Mouse (Mus musculus) ovary, adult 18-20 months (tissue): Measurements from ENCODE around the gene Ndufs2.

Source experiments
- DNase-seq: peaks from one replicate; pipeline ENCODE4 v3.0.0; 2022; ENCODE audit warnings: low spot score, mixed read lengths

The Ndufs2 gene

GRCm38 (mm10) chr1:171231844-171232243, 19.3 kb downstream of the Ndufs2 start:
- DNase-seq: no peak

DNA sequence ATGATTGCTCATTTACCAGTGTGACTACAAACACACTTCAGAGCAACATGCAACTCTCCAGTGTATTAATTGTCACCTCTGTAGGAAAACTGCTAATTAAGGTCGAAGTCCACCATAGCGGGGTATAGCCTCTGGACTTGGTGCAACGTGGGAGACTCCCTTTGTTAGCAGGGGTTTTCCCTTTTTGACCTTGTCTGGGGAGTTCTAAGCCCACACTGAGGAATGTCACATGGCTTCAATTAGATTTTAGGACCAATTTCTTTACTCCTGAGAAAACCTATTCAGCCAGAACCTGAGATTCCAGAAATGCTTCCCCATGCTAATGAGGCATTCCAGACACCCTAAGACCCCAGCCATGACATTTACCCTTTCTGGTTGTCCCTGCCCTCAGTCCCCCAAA, 21.0 kb downstream of the Ndufs2 start:
- no peak for DNase-seq

DNA sequence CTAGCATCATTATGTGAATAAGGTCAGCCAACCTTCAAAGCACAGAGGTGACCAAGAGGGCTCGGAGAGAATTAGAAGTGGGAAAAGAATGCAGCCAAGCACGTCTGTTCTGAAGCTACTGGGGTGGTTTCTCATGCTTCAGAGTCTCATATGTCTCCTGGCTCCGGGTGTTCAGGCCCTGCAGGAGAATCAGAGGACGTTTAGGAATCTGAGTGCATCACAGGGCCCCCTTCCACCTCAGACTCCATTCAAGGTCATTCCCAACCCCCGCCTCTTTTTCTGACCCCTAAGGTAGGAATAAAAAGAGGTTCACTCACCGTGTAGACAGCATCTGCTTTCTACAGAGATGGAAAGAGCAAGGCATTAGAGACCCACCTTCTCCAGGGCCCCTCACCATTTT, 21.4 kb downstream of the Ndufs2 start:
- DNase-seq: no peak

DNA sequence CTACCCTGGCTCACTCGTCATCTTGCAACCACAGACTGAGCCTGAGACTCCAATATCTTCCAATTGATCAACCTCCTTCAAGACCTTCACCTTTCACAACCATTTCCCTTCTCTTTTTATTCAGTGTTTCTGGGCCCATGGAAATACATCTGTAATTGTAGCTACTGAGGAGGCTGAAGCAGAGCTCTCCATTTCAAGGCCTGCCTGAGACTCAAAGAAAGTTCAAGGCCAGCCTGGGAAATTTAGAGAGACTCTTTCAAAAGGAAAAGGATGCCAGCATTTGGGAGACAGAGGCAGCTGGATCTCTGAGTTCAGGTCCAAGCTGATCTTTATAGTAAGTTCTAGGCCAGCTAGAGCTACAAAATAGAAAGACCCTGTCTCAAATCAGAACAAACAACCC, 23.3 kb downstream of the Ndufs2 start:
- no peak for DNase-seq

DNA sequence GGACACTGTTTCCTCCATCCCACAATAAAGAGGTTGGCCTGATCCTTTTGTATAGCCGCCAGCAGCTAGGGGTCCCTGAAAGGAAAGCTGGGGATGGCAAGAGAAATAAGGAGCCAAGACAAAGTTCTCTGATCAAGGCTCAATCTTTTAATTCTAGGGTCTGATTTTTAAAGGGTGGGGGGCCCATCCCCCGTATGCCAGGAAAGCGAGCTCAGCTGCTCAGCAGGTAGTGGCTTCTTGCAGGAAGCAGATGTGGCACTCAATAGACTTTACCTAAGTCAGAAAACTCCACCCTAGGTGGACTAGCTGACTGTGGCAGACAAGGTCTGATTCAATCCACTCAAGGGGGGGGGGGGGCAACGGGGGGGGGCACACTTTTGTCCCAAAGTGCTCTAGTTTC, 24.4 kb downstream of the Ndufs2 start:
- no peak for DNase-seq

GRCm38 (mm10) chr1:171224857-171225256, 26.3 kb downstream of the Ndufs2 start, which contains the start of gene Apoa2:
TSS of gene Apoa2 (plus strand) at chr1:171225054.
- DNase-seq: no peak

- no peak for DNase-seq
Observed at GRCm38 (mm10) chr1:171223796-171224195, 27.4 kb downstream of the Ndufs2 start.

GRCm38 (mm10) chr1:171223168-171223567, 28.0 kb downstream of the Ndufs2 start:
- DNase-seq: no peak

DNA sequence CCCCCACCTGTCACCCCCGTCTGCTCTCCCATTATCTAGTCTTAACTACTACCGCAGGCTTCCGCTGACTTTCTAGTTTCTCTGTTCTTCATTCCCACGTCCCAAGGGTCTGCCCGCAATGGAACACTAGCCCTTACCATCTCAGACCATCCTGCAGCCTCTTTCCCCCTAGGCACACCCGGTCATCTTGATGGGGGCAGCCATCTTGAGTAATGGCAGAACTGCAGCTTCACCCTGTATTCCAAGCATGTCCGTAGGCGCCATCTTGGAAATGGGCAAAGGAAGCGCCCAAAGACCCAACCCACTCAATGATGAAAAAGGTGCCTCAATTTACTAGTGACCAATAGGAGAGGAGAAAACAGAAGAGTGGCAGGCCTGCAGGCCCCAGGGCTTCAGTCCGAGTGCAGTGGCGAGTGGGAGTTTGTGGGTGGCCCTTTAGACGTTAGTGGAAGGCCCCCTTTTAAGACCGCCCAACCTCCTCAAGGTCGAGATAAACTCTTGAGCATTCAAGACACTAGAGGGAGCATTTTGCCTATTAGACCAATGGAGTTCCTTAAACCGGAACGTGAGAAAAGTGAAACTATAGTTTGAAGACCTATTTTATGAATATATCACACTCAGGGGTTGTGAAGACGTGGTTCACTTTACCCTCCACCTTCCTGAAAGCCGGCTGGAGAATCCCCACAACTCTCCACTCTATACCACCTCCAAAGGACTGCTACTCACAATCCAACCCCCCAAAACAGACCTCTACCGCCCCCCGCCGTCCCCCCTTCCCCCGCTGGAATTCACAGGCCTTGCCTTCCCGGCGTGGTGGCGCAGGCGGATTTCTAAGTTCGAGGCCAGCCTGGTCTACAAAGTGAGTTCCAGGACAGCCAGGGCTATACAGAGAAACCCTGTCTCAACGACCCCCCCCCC, 28.7 kb downstream of the Ndufs2 start, which contains the start of gene Tomm40l:
TSS of gene Tomm40l (minus strand) at position 277 of the 918 bp plus-strand sequence.
- DNase-seq: peak; percentile 98

GRCm38 (mm10) chr1:171221281-171222193, 29.7 kb downstream of the Ndufs2 start:
- no peak for DNase-seq

- DNase-seq: peak; percentile 61
Observed at GRCm38 (mm10) chr1:171220871-171221270, 30.3 kb downstream of the Ndufs2 start.

DNA sequence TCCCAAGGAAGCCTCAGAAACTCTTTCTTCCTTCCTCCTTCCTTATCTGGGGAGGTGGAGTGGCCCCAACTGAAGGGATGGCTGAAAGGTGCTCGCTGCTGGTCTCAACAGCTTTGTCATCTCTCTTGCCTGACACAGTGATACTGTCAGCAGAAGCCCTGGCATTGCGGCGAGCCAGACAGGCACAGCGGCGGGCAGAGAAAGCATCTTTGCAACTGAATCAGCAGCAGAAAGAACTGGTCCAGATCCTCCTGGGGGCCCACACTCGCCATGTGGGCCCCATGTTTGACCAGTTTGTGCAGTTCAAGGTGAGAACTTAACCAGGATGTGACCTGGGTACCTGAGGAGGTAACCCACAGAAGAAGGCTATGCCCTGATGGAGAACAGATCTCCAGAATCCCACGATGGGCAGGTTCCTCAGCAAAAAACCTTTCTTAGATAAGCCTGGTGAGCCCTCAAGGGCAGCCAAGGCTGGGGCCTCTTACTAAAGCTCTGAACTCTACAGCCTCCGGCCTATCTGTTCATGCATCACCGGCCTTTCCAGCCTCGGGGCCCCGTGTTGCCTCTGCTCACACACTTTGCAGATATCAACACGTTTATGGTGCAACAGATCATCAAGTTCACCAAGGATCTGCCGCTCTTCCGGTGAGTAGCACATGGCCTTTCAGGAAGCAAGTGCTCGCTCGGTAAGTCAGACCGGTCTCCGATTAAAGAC, 34.8 kb downstream of the Ndufs2 start:
- no peak for DNase-seq

DNA sequence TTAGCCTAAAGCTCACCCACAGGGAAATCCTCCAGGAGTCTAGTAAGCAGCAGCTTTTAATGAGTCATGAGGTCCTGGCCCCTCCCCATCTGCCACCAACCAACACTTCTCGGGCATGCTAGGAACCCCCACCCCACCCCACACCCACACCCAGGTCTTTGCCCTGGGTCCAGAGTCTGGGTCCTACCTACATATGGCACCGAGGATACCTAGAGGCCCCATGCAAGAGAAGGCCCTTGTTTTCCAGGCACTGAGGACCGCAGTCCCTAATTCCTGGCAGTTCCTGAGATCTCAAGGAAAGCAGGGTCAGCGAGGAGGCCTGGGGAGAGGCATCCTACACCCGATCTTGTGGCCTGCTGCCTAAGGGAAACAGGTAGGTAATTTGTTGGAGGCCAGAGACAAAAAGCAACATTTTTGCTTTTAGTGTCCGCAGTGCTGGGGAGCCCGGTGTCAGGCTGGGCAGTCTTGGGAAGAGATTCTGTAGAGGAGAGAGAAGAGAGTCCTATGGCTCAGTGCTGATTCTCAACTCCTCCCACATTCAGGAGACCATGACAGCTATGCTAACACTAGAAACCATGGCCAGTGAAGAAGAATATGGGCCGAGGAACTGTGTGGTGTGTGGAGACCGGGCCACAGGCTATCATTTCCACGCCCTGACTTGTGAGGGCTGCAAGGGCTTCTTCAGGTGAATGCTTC, 37.2 kb downstream of the Ndufs2 start, which contains the start of gene Nr1i3:
TSS of gene Nr1i3 (plus strand) at position 170 of the 696 bp plus-strand sequence.
- no peak for DNase-seq

DNA sequence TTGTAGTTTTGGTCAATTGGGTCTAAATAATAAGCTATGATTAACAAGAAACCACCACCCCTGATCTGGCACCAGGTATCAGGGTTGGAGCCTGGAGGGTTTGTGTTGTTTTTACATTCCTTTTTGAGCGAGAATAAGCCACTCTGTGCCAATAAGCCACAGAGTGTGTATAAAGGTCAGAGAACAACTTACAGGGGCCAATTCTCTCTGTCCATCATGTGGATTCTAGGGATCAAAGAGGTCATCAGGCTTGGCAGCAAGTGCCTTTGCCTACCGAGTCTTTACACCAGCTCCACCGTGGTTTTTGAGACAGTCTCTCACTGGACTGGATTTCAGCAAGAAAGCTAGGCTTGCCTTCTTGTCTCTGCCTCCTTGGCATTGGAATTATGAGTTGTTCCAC, 38.3 kb downstream of the Ndufs2 start:
- DNase-seq: no peak

- no peak for DNase-seq
Observed at GRCm38 (mm10) chr1:171209409-171209808, 41.8 kb downstream of the Ndufs2 start.

GRCm38 (mm10) chr1:171205704-171206493, 45.3 kb downstream of the Ndufs2 start:
- no peak for DNase-seq

GRCm38 (mm10) chr1:171204249-171204644, 46.9 kb downstream of the Ndufs2 start:
- no peak for DNase-seq

- DNase-seq: no peak
Observed at GRCm38 (mm10) chr1:171203471-171204248, 47.5 kb downstream of the Ndufs2 start.

DNA sequence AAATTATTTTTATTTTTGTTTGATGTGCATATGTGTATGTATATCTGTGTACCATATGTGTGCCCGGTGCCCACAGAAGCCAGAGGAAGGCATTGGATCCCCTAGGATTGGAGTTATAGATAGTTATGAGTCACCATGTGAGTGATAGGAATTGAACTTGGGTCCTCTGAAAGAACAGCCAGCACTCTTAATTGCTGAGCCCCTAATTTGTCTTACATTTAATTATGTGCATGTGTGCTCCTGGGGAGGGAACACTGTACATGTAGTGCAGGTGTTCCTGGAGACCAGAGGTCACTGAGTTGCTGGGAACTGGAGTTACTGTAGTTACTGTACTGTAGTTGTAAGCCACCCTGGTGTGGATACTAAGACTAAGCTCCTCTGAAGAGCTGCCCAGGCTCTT, 50.4 kb downstream of the Ndufs2 start:
- no peak for DNase-seq

DNA sequence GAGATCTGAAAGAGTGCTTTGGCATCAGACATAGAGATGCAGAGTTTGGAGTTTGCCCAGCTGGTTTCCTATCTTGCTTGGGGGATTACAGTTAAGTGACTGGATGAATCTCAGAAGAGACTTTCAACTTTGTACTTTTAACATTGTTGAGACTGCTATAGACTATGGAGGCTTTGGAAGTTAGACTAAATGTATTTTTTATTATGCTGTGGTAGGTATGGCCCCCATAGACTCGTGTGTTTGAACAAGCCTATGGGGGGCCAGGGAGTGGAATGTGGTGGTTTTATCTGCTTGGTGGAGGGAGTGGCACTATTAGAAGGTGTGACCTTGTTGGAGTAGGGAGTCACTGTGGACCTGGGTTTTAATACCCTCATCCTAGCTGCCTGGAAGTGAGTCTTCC, 51.7 kb downstream of the Ndufs2 start:
- DNase-seq: no peak
